Mouse (Mus musculus): ENCODE data around the gene Myof.

GRCm38 (mm10) chr19:38054720-38055192, 11.4 kb upstream of the Myof start, which contains the start of gene Cep55:
- TF ChIP-seq MYOD1 (IDR thresholded peaks at IDR 0.05; ENCODE audit: control insufficient read depth in 1 of 3, insufficient read length in 2 of 3, low read depth in 2 of 3) (no peak), TCF12 (IDR thresholded peaks at IDR 0.05; ENCODE audit: insufficient read depth, poor library complexity, severe bottlenecking) (no peak), POLR2A (IDR thresholded peaks at IDR 0.05; ENCODE audit: insufficient read length, low read depth) (peak; percentile 60), MAX (IDR thresholded peaks at IDR 0.05; ENCODE audit: low read depth) (no peak), E2F4 (IDR thresholded peaks at IDR 0.05; ENCODE audit: insufficient read depth) (peak; percentile 97), USF1 (IDR thresholded peaks at IDR 0.05; ENCODE audit: low read depth) (no peak)
